Mouse (Mus musculus): ENCODE results near the gene Olfr1432. TPM values are rescaled to one million over a fixed set of nuclear protein-coding genes. Genes with fewer than 3 reads are reported as not detected.
"Not testable (repeated sequence)": the region's sequence is repeated elsewhere in the genome, so short reads cannot be mapped to it uniquely, and the experiment has no call there.

The Olfr1432 gene
- polyA plus RNA-seq (2012; rRNA removed), result not detected in 2 replicates

GRCm38 (mm10) chr19:12232496-12232895 lies at the start of gene Olfr1432:
TSS of gene Olfr1432 (minus strand) at chr19:12232596.
- not testable (repeated sequence) for DNase-seq; H3K4me1 ChIP-seq (ENCODE audit: control insufficient read depth, insufficient read depth, low read length); H3K4me3 ChIP-seq (replicated peaks; ENCODE audit: extremely low read depth, low read depth, low read length)

GRCm38 (mm10) chr19:12279554-12279953 lies 47.2 kb upstream of the Olfr1432 start, which contains the start of gene Olfr1434:
TSS of gene Olfr1434 (plus strand) at chr19:12279854.
- WGBS, result 52% methylated on average over 2 of the region's 2 CpGs
- TF ChIP-seq POLR2A (IDR thresholded peaks at IDR 0.05; ENCODE audit: borderline replicate concordance, extremely low read depth, low read depth, low read length), result no peak
- Histone ChIP-seq H3K4me1 (ENCODE audit: control insufficient read depth, insufficient read depth, low read length) (no peaks in the 10 kb centered on the region), H3K4me3 (replicated peaks; ENCODE audit: extremely low read depth, low read depth, low read length) (no peak within 1 kb of the TSS)
- DNase-seq, result no peak

GRCm38 (mm10) chr19:12260732-12261131 lies 28.3 kb upstream of the Olfr1432 start, which contains the start of gene Olfr235:
TSS of gene Olfr235 (plus strand) at chr19:12261032.
- Histone ChIP-seq H3K4me3 (replicated peaks; ENCODE audit: extremely low read depth, low read depth, low read length) (no peak within 1 kb of the TSS), H3K4me1 (ENCODE audit: control insufficient read depth, insufficient read depth, low read length) (no peaks in the 10 kb centered on the region)
- WGBS, result 59% methylated on average over 1 of the region's 1 CpGs
- TF ChIP-seq CTCF (IDR thresholded peaks at IDR 0.05; ENCODE audit: insufficient read depth, low read length) (no peak), POLR2A (IDR thresholded peaks at IDR 0.05; ENCODE audit: borderline replicate concordance, extremely low read depth, low read depth, low read length) (no peak)
- DNase-seq, result no peak

- H3K4me1 ChIP-seq (ENCODE audit: control insufficient read depth, insufficient read depth, low read length), result no peaks in the 10 kb centered on the region
- TF ChIP-seq CTCF (IDR thresholded peaks at IDR 0.05; ENCODE audit: insufficient read depth, low read length) (no peak), POLR2A (IDR thresholded peaks at IDR 0.05; ENCODE audit: borderline replicate concordance, extremely low read depth, low read depth, low read length) (no peak)
- DNase-seq, result no peak
- no peak within 1 kb of the TSS for H3K4me3 ChIP-seq (replicated peaks; ENCODE audit: extremely low read depth, low read depth, low read length)
- 72% methylated on average over 1 of the region's 1 CpGs for WGBS
Measured at GRCm38 (mm10) chr19:12241559-12241958, 9.2 kb upstream of the Olfr1432 start, which contains the start of gene Olfr262. TSS of gene Olfr262 (minus strand) at chr19:12241659.

GRCm38 (mm10) chr19:12200334-12200733 lies 32.1 kb downstream of the Olfr1432 start, which contains the start of gene Olfr1431:
TSS of gene Olfr1431 (plus strand) at chr19:12200634.
- 66% methylated on average over 1 of the region's 1 CpGs for WGBS
- Histone ChIP-seq H3K4me1 (ENCODE audit: control insufficient read depth, insufficient read depth, low read length) (no peaks in the 10 kb centered on the region), H3K4me3 (replicated peaks; ENCODE audit: extremely low read depth, low read depth, low read length) (no peak within 1 kb of the TSS)
- TF ChIP-seq CTCF (IDR thresholded peaks at IDR 0.05; ENCODE audit: insufficient read depth, low read length) (no peak), POLR2A (IDR thresholded peaks at IDR 0.05; ENCODE audit: borderline replicate concordance, extremely low read depth, low read depth, low read length) (no peak)
- DNase-seq, result no peak

GRCm38 (mm10) chr19:12199076-12199475 lies 33.3 kb downstream of the Olfr1432 start:
- WGBS, result 90% methylated on average over 4 of the region's 4 CpGs
- H3K4me3 ChIP-seq (replicated peaks; ENCODE audit: extremely low read depth, low read depth, low read length); H3K4me1 ChIP-seq (ENCODE audit: control insufficient read depth, insufficient read depth, low read length); DNase-seq: not testable (repeated sequence)

Other genes starting within 250 kb of the Olfr1432 start
- gene Olfr1423, start 191.3 kb downstream of the Olfr1432 start, polyA plus RNA-seq (2012; rRNA removed), result not detected in 2 replicates
- gene Olfr1424, start 169.9 kb downstream of the Olfr1432 start, polyA plus RNA-seq (2012; rRNA removed), result not detected in 2 replicates
- gene Olfr1425, start 154.9 kb downstream of the Olfr1432 start, polyA plus RNA-seq (2012; rRNA removed), result not detected in 2 replicates
- gene Olfr1426, start 140.6 kb downstream of the Olfr1432 start, polyA plus RNA-seq (2012; rRNA removed), result not detected in 2 replicates
- not detected in 2 replicates for gene Olfr1427, start 129.3 kb downstream of the Olfr1432 start, polyA plus RNA-seq (2012; rRNA removed)
- gene Olfr1428, start 116.7 kb downstream of the Olfr1432 start, polyA plus RNA-seq (2012; rRNA removed), result not detected in 2 replicates
- not detected in 2 replicates for gene Olfr76, start 109.4 kb downstream of the Olfr1432 start, polyA plus RNA-seq (2012; rRNA removed)
- gene Olfr1555-ps1, start 62.5 kb downstream of the Olfr1432 start, polyA plus RNA-seq (2012; rRNA removed), result not detected in 2 replicates
- not detected in 2 replicates for gene Olfr1431, start 32.0 kb downstream of the Olfr1432 start, polyA plus RNA-seq (2012; rRNA removed)
- gene Olfr262, start 9.1 kb upstream of the Olfr1432 start, polyA plus RNA-seq (2012; rRNA removed), result not detected in 2 replicates
- gene Olfr235, start 28.4 kb upstream of the Olfr1432 start, polyA plus RNA-seq (2012; rRNA removed), result not detected in 2 replicates
- gene Olfr1434, start 47.3 kb upstream of the Olfr1432 start, polyA plus RNA-seq (2012; rRNA removed), result not detected in 2 replicates
- gene Olfr1436, start 66.5 kb upstream of the Olfr1432 start, polyA plus RNA-seq (2012; rRNA removed), result not detected in 2 replicates
- not detected in 2 replicates for gene Olfr1437, start 92.5 kb upstream of the Olfr1432 start, polyA plus RNA-seq (2012; rRNA removed)
- not detected in 2 replicates for gene Olfr1438-ps1, start 103.3 kb upstream of the Olfr1432 start, polyA plus RNA-seq (2012; rRNA removed)
- not detected in 2 replicates for gene Olfr1440, start 154.7 kb upstream of the Olfr1432 start, polyA plus RNA-seq (2012; rRNA removed)
- gene Olfr1441, start 184.8 kb upstream of the Olfr1432 start, polyA plus RNA-seq (2012; rRNA removed), result not detected in 2 replicates
- not detected in 2 replicates for gene Pfpl, start 195.3 kb upstream of the Olfr1432 start, polyA plus RNA-seq (2012; rRNA removed)
- gene Mpeg1, start 228.2 kb upstream of the Olfr1432 start, polyA plus RNA-seq (2012; rRNA removed), result 22.2 and 35.3 TPM in 2 replicates

Data from lung, adult 2 months (tissue).